Mouse (Mus musculus) midbrain, embryonic 14.5 days (tissue): ENCODE measurements around the gene Abhd16a. TPM values are rescaled to one million over a fixed set of nuclear protein-coding genes. Genes with fewer than 3 reads are reported as not detected.

Source experiments
- ATAC-seq: fragments of 200-750 bp; cut with Nextera tagmentation; 2 replicates; pipeline ENCODE4 v1.8.0; 2017; ENCODE audit warnings: moderate number of reproducible peaks, moderate library complexity; ENCODE audit not compliant: low FRiP score, low TSS enrichment
- DNase-seq: peaks from one replicate; pipeline ENCODE4 v3.0.0-alpha.2; 2015
- H3K27ac ChIP-seq: fragments of 300-500 bp; sonication (generic); replicated peaks from 2 replicates; pipeline ENCODE4 v1.5.1; 2014; ENCODE audit warnings: mild to moderate bottlenecking, low read depth, low read length, moderate library complexity
- H3K27me3 ChIP-seq: fragments of 300-500 bp; sonication (generic); 2 replicates; pipeline ENCODE4 v1.6.1; 2014; ENCODE audit warnings: low read length, control low read depth, mixed read lengths; ENCODE audit not compliant: control insufficient read depth, insufficient read depth
- H3K36me3 ChIP-seq: fragments of 300-500 bp; sonication (generic); 2 replicates; pipeline ENCODE4 v1.6.1; 2014; ENCODE audit warnings: low read length, control low read depth; ENCODE audit not compliant: control insufficient read depth, insufficient read depth
- H3K4me1 ChIP-seq: fragments of 300-500 bp; sonication (generic); 2 replicates; pipeline ENCODE4 v1.6.1; 2014; ENCODE audit warnings: mild to moderate bottlenecking, antibody characterized with exemption, low read length, control low read depth; ENCODE audit not compliant: control insufficient read depth, insufficient read depth
- H3K4me2 ChIP-seq: fragments of 300-500 bp; sonication (generic); 2 replicates; pipeline ENCODE4 v1.6.1; 2014; ENCODE audit warnings: mild to moderate bottlenecking, low read length, moderate library complexity
- H3K4me3 ChIP-seq: fragments of 300-500 bp; sonication (generic); replicated peaks from 2 replicates; pipeline ENCODE4 v1.5.1; 2014; ENCODE audit warnings: low read depth, low read length
- H3K9ac ChIP-seq: fragments of 300-500 bp; sonication (generic); replicated peaks from 2 replicates; pipeline ENCODE4 v1.6.1; 2014; ENCODE audit warnings: mild to moderate bottlenecking, low read length, moderate library complexity
- H3K9me3 ChIP-seq: fragments of 300-500 bp; sonication (generic); 2 replicates; pipeline ENCODE4 v1.6.1; 2016; ENCODE audit warnings: low read length, control low read depth, mixed read lengths; ENCODE audit not compliant: control insufficient read depth
- WGBS: fragments of 180-500 bp; shearing (Covaris S2); extraction: QIAGEN DNeasy Blood & Tissue Kit; methylation state at CpG from one replicate; pipeline ENCODE4 v1.1.7; 2014; 5-methylcytosine and 5-hydroxymethylcytosine counted together
- polyA plus RNA-seq: library from polyadenylated mRNA; unstranded; fragments of >200 nt; fragmentation: Nextera tagmentation; extraction: Ambion mirVana; gene quantifications from 2 replicates; pipeline ENCODE4 v1.2.1, GENCODE M21; 2014

Abhd16a gene
- polyA plus RNA-seq, 1 experiment from 2014 or later: 79.4 TPM

GRCm38 (mm10) chr17:35048932-35049440 lies 40.1 kb upstream of the Abhd16a start:
- DNase-seq (no peak), ATAC-seq (no peak)
- Histone ChIP-seq H3K9me3 (no peaks in the 10 kb centered on the region), H3K27ac (no peak overlapping the region), H3K27me3 (no peaks in the 10 kb centered on the region), H3K4me1 (peaks cover 36% of the 10 kb centered on the region), H3K4me2 (no peak overlapping the region), H3K36me3 (0 out of 2 replicates have a peak, but pooled peaks cover 3% of the 10 kb centered on the region), H3K9ac (no peak overlapping the region), H3K4me3 (no peak overlapping the region)
- 58% methylated on average over 5 of the region's 5 CpGs for WGBS

GRCm38 (mm10) chr17:35049561-35050016 lies 39.5 kb upstream of the Abhd16a start, which contains the start of gene Clic1:
Gene Clic1 (plus strand): TSS chr17:35049966.
- H3K27me3 ChIP-seq: no peaks in the 10 kb centered on the region
- peak within 1 kb of the TSS; percentile 51 for H3K9ac ChIP-seq
- H3K4me1 ChIP-seq: peaks cover 36% of the 10 kb centered on the region
- H3K27ac ChIP-seq: peak within 1 kb of the TSS; percentile 71
- WGBS: 5% methylated on average over 11 of the region's 11 CpGs
- DNase-seq (peak; percentile 81), ATAC-seq (no peak)
- H3K36me3 ChIP-seq: 0 out of 2 replicates have a peak, but pooled peaks cover 7% of the 10 kb centered on the region
- H3K4me3 ChIP-seq: peak within 1 kb of the TSS; percentile 32
- H3K9me3 ChIP-seq: no peaks in the 10 kb centered on the region
- peak within 1 kb of the TSS; percentile 59 for H3K4me2 ChIP-seq

GRCm38 (mm10) chr17:35050126-35050750 lies 38.8 kb upstream of the Abhd16a start:
- no peak for ATAC-seq
- Histone ChIP-seq H3K9me3 (no peaks in the 10 kb centered on the region), H3K4me1 (peaks cover 36% of the 10 kb centered on the region), H3K9ac (peak overlapping the region; percentile 51), H3K4me3 (peak overlapping the region; percentile 32), H3K36me3 (0 out of 2 replicates have a peak, but pooled peaks cover 7% of the 10 kb centered on the region), H3K27ac (peak overlapping the region; percentile 71), H3K4me2 (peak overlapping the region; percentile 59), H3K27me3 (no peaks in the 10 kb centered on the region)
- WGBS: 1% methylated on average over 27 of the region's 27 CpGs
- DNase-seq: peak; percentile 52

- Histone ChIP-seq H3K4me1 (peaks cover 29% of the 10 kb centered on the region), H3K9me3 (no peaks in the 10 kb centered on the region), H3K4me2 (peak overlapping the region; percentile 59), H3K4me3 (peak overlapping the region; percentile 32), H3K9ac (peak overlapping the region; percentile 53), H3K36me3 (peaks cover 13% of the 10 kb centered on the region; the same call in 1 of the 2 replicates), H3K27me3 (no peaks in the 10 kb centered on the region), H3K27ac (peak overlapping the region; percentile 84)
- ATAC-seq: peak; percentile 28; the same call in 1 of the 2 replicates
- peak; percentile 77 for DNase-seq
- 3% methylated on average over 21 of the region's 21 CpGs for WGBS
Measured at GRCm38 (mm10) chr17:35051156-35052086, 37.6 kb upstream of the Abhd16a start.

- Histone ChIP-seq H3K27me3 (no peaks in the 10 kb centered on the region), H3K4me3 (peak overlapping the region; percentile 32; the same call in 1 of the 2 replicates), H3K27ac (peak overlapping the region; percentile 84), H3K36me3 (peaks cover 15% of the 10 kb centered on the region), H3K9ac (peak overlapping the region; percentile 53), H3K4me1 (peaks cover 24% of the 10 kb centered on the region), H3K4me2 (peak overlapping the region; percentile 59), H3K9me3 (no peaks in the 10 kb centered on the region)
- 71% methylated on average over 12 of the region's 12 CpGs for WGBS
- no peak for ATAC-seq
- DNase-seq: no peak
Measured at GRCm38 (mm10) chr17:35052271-35052798, 36.7 kb upstream of the Abhd16a start.

- H3K36me3 ChIP-seq: peaks cover 20% of the 10 kb centered on the region
- H3K4me3 ChIP-seq: no peak overlapping the region
- H3K27me3 ChIP-seq: no peaks in the 10 kb centered on the region
- ATAC-seq (no peak), DNase-seq (no peak)
- no peak overlapping the region for H3K9ac ChIP-seq
- WGBS: 92% methylated on average over 7 of the region's 7 CpGs
- H3K9me3 ChIP-seq: no peaks in the 10 kb centered on the region
- no peak overlapping the region for H3K4me2 ChIP-seq
- no peak overlapping the region for H3K27ac ChIP-seq
- H3K4me1 ChIP-seq: peaks cover 32% of the 10 kb centered on the region
Measured at GRCm38 (mm10) chr17:35055691-35056495, 33.2 kb upstream of the Abhd16a start.

GRCm38 (mm10) chr17:35057090-35057489 lies 32.0 kb upstream of the Abhd16a start:
- Histone ChIP-seq H3K9ac (no peak overlapping the region), H3K27me3 (no peaks in the 10 kb centered on the region), H3K27ac (no peak overlapping the region), H3K36me3 (peaks cover 31% of the 10 kb centered on the region), H3K4me1 (peaks cover 23% of the 10 kb centered on the region), H3K9me3 (no peaks in the 10 kb centered on the region), H3K4me3 (no peak overlapping the region), H3K4me2 (no peak overlapping the region)
- DNase-seq (no peak), ATAC-seq (no peak)
- WGBS: 71% methylated on average over 3 of the region's 3 CpGs
